Mouse (Mus musculus) heart, postnatal 0 days (tissue): Measurements from ENCODE around the gene Csde1. TPM values are rescaled to one million over a fixed set of nuclear protein-coding genes. Genes with fewer than 3 reads are reported as not detected.

ENCODE experiments used
- ATAC-seq: fragments of 200-750 bp; cut with Nextera tagmentation; 2 replicates; pipeline ENCODE4 v1.8.0; 2017; ENCODE audit warnings: low read depth, moderate number of reproducible peaks, moderate library complexity; ENCODE audit not compliant: insufficient read depth
- DNase-seq: peaks from one replicate; pipeline ENCODE4 v3.0.0-alpha.2; 2016; ENCODE audit warnings: low spot score
- H3K27ac ChIP-seq: fragments of 300-500 bp; sonication (generic); 2 replicates; pipeline ENCODE4 v1.5.1; 2014; ENCODE audit warnings: low read depth, mild to moderate bottlenecking
- H3K27me3 ChIP-seq: fragments of 300-500 bp; sonication (generic); 2 replicates; pipeline ENCODE4 v1.6.1; 2014; ENCODE audit warnings: low read length, mixed read lengths; ENCODE audit not compliant: control insufficient read depth, insufficient read depth
- H3K36me3 ChIP-seq: fragments of 300-500 bp; sonication (generic); replicated peaks from 2 replicates; pipeline ENCODE4 v1.6.1; 2014; ENCODE audit warnings: low read length, mixed read lengths; ENCODE audit not compliant: control insufficient read depth, insufficient read depth
- H3K4me1 ChIP-seq: fragments of 300-500 bp; sonication (generic); 2 replicates; pipeline ENCODE4 v1.6.1; 2014; ENCODE audit warnings: antibody characterized with exemption; ENCODE audit not compliant: control insufficient read depth, insufficient read depth
- H3K4me2 ChIP-seq: fragments of 300-500 bp; sonication (generic); 2 replicates; pipeline ENCODE4 v1.6.1; 2014; ENCODE audit warnings: low read depth, mild to moderate bottlenecking, low read length, moderate library complexity
- H3K4me3 ChIP-seq: fragments of 300-500 bp; sonication (generic); 2 replicates; pipeline ENCODE4 v1.5.1; 2014; ENCODE audit warnings: low read depth, low read length
- H3K9ac ChIP-seq: fragments of 300-500 bp; sonication (generic); replicated peaks from 2 replicates; pipeline ENCODE4 v1.6.1; 2014; ENCODE audit warnings: low read depth, low read length, mixed read lengths
- H3K9me3 ChIP-seq: fragments of 300-500 bp; sonication (generic); replicated peaks from 2 replicates; pipeline ENCODE4 v1.6.1; 2016; ENCODE audit warnings: low read length; ENCODE audit not compliant: control insufficient read depth
- CTCF ChIP-seq: IDR thresholded peaks from 2 replicates; pipeline ENCODE4 v1.5.1; 2016; ENCODE audit warnings: antibody characterized with exemption, control low read depth, low read depth
- EP300 ChIP-seq: IDR thresholded peaks from 2 replicates; pipeline ENCODE4 v1.6.1; 2016; ENCODE audit warnings: antibody characterized with exemption, low read depth
- WGBS: fragments of 180-500 bp; shearing (Covaris S2); extraction: QIAGEN DNeasy Blood & Tissue Kit; methylation state at CpG from one replicate; pipeline ENCODE4 v1.1.7; 2014; 5-methylcytosine and 5-hydroxymethylcytosine counted together
- polyA plus RNA-seq: library from polyadenylated mRNA; unstranded; fragments of >200 nt; fragmentation: Nextera tagmentation; extraction: Ambion mirVana; gene quantifications from 2 replicates; pipeline ENCODE4 v1.2.1, GENCODE M21; 2015
- total RNA-seq: library from RNA; depleted of rRNA; stranded (reverse); fragments of >200 nt; gene quantifications from 2 replicates; pipeline ENCODE4 v1.2.3, GENCODE M21; 2014; ENCODE audit warnings: low replicate concordance

Csde1 gene
- total and polyA plus RNA-seq, 2 experiments from 2014 or later, result 229 to 238 TPM

DNA sequence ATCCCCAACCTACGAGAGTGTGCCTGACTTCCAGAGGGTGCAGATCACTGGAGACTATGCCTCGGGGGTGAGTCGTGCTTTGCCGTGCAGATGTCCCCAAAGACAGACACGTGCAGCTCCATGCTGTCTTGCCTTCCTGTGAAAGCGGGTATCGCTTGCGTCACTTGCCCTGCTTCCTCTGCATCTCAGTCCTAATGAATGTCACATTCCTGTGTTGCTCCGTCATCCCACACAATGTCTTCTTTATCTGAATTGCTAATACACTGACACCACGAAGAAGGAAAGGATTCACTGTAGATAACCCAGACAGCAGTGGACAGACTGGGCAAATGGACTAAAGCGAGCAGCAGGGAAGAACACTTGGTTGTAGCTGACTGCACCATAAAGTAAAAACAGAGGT is 60.8 kb downstream of the Csde1 start:
- 33% methylated on average over 11 of the region's 11 CpGs for WGBS
- ATAC-seq (peak; percentile 41; the same call in 1 of the 2 replicates), DNase-seq (peak; percentile 17)
- no peak overlapping the region for H3K4me2 ChIP-seq
- H3K36me3 ChIP-seq, result no peaks in the 10 kb centered on the region
- no peak overlapping the region for H3K9ac ChIP-seq
- no peaks in the 10 kb centered on the region for H3K9me3 ChIP-seq
- H3K27me3 ChIP-seq, result no peaks in the 10 kb centered on the region
- H3K27ac ChIP-seq, result no peak overlapping the region
- H3K4me3 ChIP-seq, result no peak overlapping the region
- TF ChIP-seq CTCF (no peak), EP300 (no peak)
- peaks cover 7% of the 10 kb centered on the region; the same call in 1 of the 2 replicates for H3K4me1 ChIP-seq

GRCm38 (mm10) chr3:103081861-103082453 is 61.7 kb downstream of the Csde1 start:
- Histone ChIP-seq H3K4me1 (peaks cover 7% of the 10 kb centered on the region; the same call in 1 of the 2 replicates), H3K4me2 (no peak overlapping the region), H3K36me3 (no peaks in the 10 kb centered on the region), H3K9me3 (no peaks in the 10 kb centered on the region), H3K9ac (no peak overlapping the region), H3K27ac (no peak overlapping the region), H3K4me3 (no peak overlapping the region), H3K27me3 (no peaks in the 10 kb centered on the region)
- no peak for DNase-seq
- TF ChIP-seq CTCF (no peak), EP300 (no peak)
- WGBS, result 85% methylated on average over 17 of the region's 17 CpGs
- no peak for ATAC-seq

GRCm38 (mm10) chr3:103082761-103083160 is 62.5 kb downstream of the Csde1 start:
- peaks cover 7% of the 10 kb centered on the region; the same call in 1 of the 2 replicates for H3K4me1 ChIP-seq
- DNase-seq (peak; percentile 8), ATAC-seq (no peak)
- no peak for TF ChIP-seq CTCF
- TF ChIP-seq EP300, result no peak
- H3K9ac ChIP-seq, result no peak overlapping the region
- WGBS, result 36% methylated on average over 5 of the region's 5 CpGs
- H3K4me3 ChIP-seq, result no peak overlapping the region
- H3K9me3 ChIP-seq, result no peaks in the 10 kb centered on the region
- H3K4me2 ChIP-seq, result no peak overlapping the region
- H3K27ac ChIP-seq, result 0 out of 2 replicates have a peak overlapping the region, but pooled peaks have one; percentile 20
- H3K36me3 ChIP-seq, result no peaks in the 10 kb centered on the region
- H3K27me3 ChIP-seq, result no peaks in the 10 kb centered on the region

GRCm38 (mm10) chr3:103085986-103086385 is 65.8 kb downstream of the Csde1 start:
- H3K36me3 ChIP-seq, result no peaks in the 10 kb centered on the region
- TF ChIP-seq EP300 (no peak), CTCF (no peak)
- whole genome bisulfite sequencing, result 70% methylated on average over 3 of the region's 3 CpGs
- no peaks in the 10 kb centered on the region for H3K9me3 ChIP-seq
- no peak for DNase-seq
- no peaks in the 10 kb centered on the region for H3K27me3 ChIP-seq
- no peak overlapping the region for H3K27ac ChIP-seq
- no peak for ATAC-seq
- no peak overlapping the region for H3K9ac ChIP-seq
- H3K4me1 ChIP-seq, result peaks cover 7% of the 10 kb centered on the region; the same call in 1 of the 2 replicates
- no peak overlapping the region for H3K4me3 ChIP-seq
- H3K4me2 ChIP-seq, result no peak overlapping the region

GRCm38 (mm10) chr3:103091753-103092152 is 71.5 kb downstream of the Csde1 start:
- no peak for TF ChIP-seq CTCF
- no peak for TF ChIP-seq EP300
- WGBS, result 94% methylated on average over 2 of the region's 2 CpGs
- Histone ChIP-seq H3K9me3 (no peaks in the 10 kb centered on the region), H3K4me1 (no peaks in the 10 kb centered on the region), H3K27me3 (no peaks in the 10 kb centered on the region), H3K36me3 (no peaks in the 10 kb centered on the region), H3K9ac (no peak overlapping the region), H3K4me3 (no peak overlapping the region), H3K4me2 (no peak overlapping the region), H3K27ac (no peak overlapping the region)
- ATAC-seq (no peak), DNase-seq (no peak)

DNA sequence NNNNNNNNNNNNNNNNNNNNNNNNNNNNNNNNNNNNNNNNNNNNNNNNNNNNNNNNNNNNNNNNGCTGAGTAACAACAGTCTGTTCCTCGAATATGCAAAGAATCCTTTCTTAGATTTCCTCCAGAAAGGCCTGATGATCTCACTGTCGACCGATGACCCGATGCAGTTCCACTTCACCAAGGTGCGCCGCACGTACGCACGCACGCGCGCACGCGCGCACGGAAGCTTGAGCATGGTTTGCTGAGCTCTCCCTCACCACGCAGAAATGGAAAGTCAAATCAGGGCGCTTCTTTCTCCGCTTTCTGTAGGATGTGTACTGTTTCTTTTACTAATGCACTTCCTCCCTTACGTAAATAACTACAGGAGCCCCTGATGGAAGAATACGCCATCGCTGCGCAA is 78.4 kb downstream of the Csde1 start:
- H3K27ac ChIP-seq, result no peak overlapping the region
- TF ChIP-seq CTCF (no peak), EP300 (no peak)
- no peaks in the 10 kb centered on the region for H3K27me3 ChIP-seq
- H3K9me3 ChIP-seq, result no peaks in the 10 kb centered on the region
- no peak overlapping the region for H3K4me3 ChIP-seq
- H3K9ac ChIP-seq, result no peak overlapping the region
- peaks cover 4% of the 10 kb centered on the region; the same call in 1 of the 2 replicates for H3K4me1 ChIP-seq
- peak overlapping the region; percentile 4; the same call in 1 of the 2 replicates for H3K4me2 ChIP-seq
- DNase-seq (no peak), ATAC-seq (no peak)
- WGBS, result 73% methylated on average over 23 of the region's 23 CpGs
- H3K36me3 ChIP-seq, result no peaks in the 10 kb centered on the region
